Comparison of ENCODE assay signal across 13 mouse cellular contexts in the genomic region with DNA sequence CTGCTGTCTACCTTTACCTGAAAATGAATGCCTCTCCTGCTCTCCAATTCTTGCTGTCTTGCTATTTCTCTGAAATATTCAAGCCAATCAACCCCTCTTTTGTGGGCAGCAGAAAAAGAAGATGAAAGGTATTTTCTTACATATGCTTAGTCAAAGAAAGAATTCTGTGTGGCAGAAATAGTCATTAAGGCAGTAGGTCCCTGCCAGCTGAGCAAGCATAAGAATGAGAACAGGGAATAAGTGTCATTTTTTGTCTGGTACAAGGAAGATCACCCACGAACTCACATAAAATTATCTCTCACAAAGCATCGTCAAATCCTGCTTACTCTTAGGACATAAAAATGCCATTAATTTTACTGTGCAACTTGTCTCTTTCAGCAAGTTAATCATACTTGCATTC.
"Had no signal": no experiment of that assay in that cellular context is flagged by ENCODE, and none has a peak within 500 bp of the region (broad histone marks: within the 10 kb centered on the region; RNA-seq: fewer than 3 reads in every experiment).

No protein-coding gene starts in this region.

- H3K27ac ChIP-seq: kidney, postnatal 0 days; liver, embryonic 13.5 days; midbrain, embryonic 15.5 days; neural tube, embryonic 13.5 days; stomach, postnatal 0 days had no signal

- H3K4me3 ChIP-seq: liver, embryonic 13.5 days; midbrain, embryonic 15.5 days; myocyte; neural tube, embryonic 13.5 days had no signal

- DNase-seq: kidney, adult 2 months; kidney, postnatal 25 days; liver, embryonic 13.5 days; lung, adult 2 months; lung, postnatal 14 days; lung, postnatal 4 days; retina, postnatal 1 day; thymus, postnatal 36 days had no signal
